Mouse (Mus musculus): Measurements from ENCODE around the gene Aip. TPM values are rescaled to one million over a fixed set of nuclear protein-coding genes. Genes with fewer than 3 reads are reported as not detected.
"Not testable (repeated sequence)": the region's sequence is repeated elsewhere in the genome, so short reads cannot be mapped to it uniquely, and the experiment has no call there.

Aip gene
- total RNA-seq, 2 experiments from 2014 or later, result 118 to 125 TPM

DNA sequence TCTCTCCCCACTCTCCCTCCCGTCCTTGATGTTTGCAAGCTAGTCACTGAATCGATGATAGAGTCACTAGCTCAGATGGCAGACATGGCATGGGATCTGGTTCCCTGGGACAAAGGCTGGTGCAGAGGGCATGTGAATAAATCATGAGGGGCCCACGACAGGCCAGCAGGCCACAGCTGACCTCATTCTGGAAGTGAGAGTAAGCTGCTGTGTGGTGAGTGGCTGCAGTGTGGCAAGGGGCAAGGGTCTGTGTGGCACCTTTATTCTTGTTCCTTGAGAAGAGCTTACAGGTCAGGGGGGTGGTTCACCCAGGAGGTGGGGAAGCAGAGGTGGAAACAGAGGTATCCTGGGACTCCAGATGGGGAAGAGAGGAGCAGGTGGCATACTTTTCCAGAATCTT lies 44.3 kb downstream of the Aip start, which contains the start of gene Cabp2:
Cabp2 (plus strand) TSS at position 185 of the 400 bp plus-strand sequence.
- no peak within 1 kb of the TSS for H3K4me3 ChIP-seq
- intact Hi-C loops (cut with DNase I), result loop anchor here (2.0 to 10.0 kb wide), 2 partner anchors 29 to 127 kb away; partner anchors contain the start of gene Aldh3b3
- no peak for DNase-seq (ENCODE audit: extremely low spot score in 1 of 2, low spot score in 2 of 2)
- H3K27ac ChIP-seq, result no peak within 1 kb of the TSS
- TF ChIP-seq CTCF (IDR thresholded peaks at IDR 0.05), result no peak

DNA sequence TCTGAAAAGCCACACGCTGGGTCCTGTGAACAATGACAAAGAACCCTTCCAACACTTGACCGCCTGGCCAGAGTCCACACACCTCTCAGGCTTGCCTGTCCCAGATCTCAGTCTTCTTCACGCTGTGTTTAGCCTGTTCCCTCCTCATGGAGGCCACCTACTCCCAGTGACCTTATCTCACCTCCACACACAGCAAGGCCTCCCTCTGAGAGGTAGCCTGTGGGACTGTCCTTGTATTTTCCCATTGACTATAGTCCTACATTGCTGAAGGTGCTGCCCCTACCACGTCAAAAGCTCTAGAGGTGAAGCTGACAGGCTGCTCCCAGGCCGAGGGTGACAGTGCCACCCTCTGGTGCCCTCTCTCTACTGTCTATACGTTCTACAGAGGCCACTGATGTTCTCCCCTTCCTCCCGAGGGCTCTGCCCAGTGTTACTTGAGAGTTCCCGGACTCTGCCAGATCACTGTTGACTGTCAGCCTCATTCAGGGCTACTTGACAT lies 45.1 kb downstream of the Aip start:
- no peak overlapping the region for H3K4me3 ChIP-seq
- intact Hi-C loops (cut with DNase I), result loop anchor here (2.0 to 10.0 kb wide), 2 partner anchors 28 to 126 kb away; partner anchors contain the start of gene Aldh3b3
- TF ChIP-seq CTCF (IDR thresholded peaks at IDR 0.05), result no peak
- no peak for DNase-seq (ENCODE audit: extremely low spot score in 1 of 2, low spot score in 2 of 2)
- H3K27ac ChIP-seq, result no peak overlapping the region

DNA sequence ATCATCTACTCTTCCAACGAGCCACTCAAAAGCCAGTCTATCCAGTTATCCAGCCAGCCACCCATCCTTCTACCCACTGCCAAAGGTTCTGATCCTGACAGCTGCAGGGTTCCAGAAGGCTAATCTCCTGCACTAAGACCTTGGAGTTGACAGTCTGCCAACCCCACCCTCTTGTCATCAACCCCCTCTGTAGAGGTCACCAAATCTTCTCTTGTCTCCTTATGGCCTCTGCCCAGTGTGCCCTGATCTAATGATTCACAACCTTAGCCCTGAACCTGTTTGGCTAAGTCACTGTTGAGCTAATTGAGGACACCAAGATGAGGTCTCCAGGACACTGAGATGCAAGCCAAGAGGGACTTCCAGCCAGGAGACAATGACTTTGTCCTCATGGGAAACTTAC lies 46.1 kb downstream of the Aip start:
- intact Hi-C loops (cut with DNase I), result no loop called here
- no peak for DNase-seq (ENCODE audit: extremely low spot score in 1 of 2, low spot score in 2 of 2)
- Histone ChIP-seq H3K4me3 (no peak overlapping the region), H3K27ac (no peak overlapping the region)
- no peak for TF ChIP-seq CTCF (IDR thresholded peaks at IDR 0.05)

DNA sequence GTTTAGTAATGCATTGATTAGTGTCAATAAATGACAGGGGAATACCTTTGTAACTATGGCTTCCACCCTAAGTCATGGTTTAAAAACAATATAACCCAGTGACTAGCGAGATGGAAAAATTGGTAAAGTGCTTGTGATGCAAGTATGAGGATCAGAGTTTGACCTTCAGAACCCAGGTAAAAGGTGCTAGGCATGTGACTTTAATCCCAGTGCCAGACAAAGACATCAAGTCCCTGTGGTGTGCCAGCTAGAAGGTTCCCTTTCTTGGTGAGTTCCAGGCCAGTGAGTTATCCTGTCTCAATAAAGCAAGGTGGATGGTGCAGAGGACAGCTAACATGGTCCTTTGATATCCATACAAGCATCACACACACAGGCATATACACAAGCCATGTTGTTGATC lies 50.1 kb downstream of the Aip start:
- Histone ChIP-seq H3K4me3 (no peak overlapping the region), H3K27ac (no peak overlapping the region)
- intact Hi-C loops (cut with DNase I), result no loop called here
- DNase-seq (ENCODE audit: extremely low spot score in 1 of 2, low spot score in 2 of 2), result no peak
- no peak for TF ChIP-seq CTCF (IDR thresholded peaks at IDR 0.05)

DNA sequence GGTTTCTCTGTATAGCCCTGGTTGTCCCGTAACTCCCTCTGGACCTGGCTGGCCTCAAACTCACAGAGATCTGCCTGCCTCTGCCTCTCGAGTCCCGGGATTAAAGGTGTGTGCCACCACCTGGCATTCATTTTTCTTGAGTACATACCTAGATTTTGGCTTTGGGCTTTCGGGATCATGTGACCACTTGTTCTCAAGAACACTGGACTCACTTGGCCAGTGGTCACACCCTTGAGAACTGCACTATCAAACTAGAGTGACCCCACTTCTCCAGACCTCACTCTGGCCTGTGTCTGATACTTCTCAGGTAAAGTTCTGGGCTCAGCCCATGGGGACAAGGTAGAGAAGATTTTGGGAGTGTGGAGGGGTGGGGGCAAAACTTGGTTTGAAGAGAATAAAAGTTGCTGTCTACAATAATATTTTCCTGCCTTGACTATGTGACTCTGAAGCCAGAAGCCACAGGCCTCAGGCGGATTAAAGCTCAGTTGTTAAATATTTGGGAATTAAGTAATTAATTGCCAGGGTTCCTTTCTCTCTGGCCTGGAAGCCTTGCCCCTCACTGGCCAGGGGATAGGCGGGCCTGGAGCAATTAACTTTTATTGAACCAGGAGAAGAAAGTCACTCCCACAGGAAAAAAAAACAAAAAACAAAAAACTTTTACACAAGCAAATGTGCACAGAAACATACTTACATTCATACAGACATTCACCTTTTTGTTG lies 52.8 kb downstream of the Aip start:
- H3K27ac ChIP-seq, result no peak overlapping the region
- intact Hi-C loops (cut with DNase I), result loop anchor here (2.0 kb wide), 1 partner anchor 14 kb away; the partner anchor contains the start of gene Gstp3
- H3K4me3 ChIP-seq, result no peak overlapping the region
- TF ChIP-seq CTCF (IDR thresholded peaks at IDR 0.05), result no peak
- no peak for DNase-seq (ENCODE audit: extremely low spot score in 1 of 2, low spot score in 2 of 2)

DNA sequence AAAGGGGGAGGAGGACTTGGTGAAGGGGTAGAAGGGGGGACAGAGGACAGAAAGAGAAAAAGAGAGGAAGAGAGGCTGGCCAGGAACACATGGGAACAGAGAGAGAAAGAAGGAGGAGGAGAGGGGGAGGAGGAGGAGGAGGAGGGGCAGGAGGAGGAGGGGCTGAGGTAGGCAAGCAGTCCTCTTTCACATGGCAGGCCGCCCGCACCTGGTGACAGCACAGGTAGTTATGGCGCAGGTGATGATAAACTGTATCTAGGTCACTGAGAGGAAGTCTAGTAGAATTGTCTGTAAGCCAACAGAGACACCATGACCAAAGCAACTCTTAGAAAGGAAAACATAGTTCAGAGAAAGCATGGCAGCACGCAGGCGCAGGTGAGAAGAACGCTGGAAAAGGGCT lies 54.3 kb downstream of the Aip start:
- intact Hi-C loops (cut with DNase I), result no loop called here
- DNase-seq (ENCODE audit: extremely low spot score in 1 of 2, low spot score in 2 of 2), result no peak
- no peak for TF ChIP-seq CTCF (IDR thresholded peaks at IDR 0.05)
- no peak overlapping the region for H3K4me3 ChIP-seq
- H3K27ac ChIP-seq, result no peak overlapping the region

DNA sequence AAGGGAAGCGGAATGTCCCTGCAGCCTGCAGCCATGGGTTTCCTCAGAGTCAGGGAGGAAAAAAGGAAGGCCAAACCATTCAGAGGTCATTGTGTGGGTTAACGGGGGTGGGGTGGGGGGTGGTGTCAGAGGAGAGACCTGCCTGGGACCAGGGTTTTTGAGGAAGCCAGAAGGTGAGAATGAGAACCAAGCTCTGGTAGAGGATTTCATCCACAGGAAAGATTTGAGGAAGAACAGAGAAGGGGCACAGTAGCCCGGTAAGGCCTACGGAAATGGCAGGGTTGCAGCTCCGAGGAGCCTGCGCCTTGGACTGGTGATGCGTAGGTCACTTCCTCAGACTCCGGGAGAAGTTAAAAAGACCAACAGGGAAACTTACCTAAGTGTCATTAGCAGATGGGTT lies 54.9 kb downstream of the Aip start:
- Histone ChIP-seq H3K4me3 (no peak overlapping the region), H3K27ac (no peak overlapping the region)
- intact Hi-C loops (cut with DNase I), result no loop called here
- no peak for TF ChIP-seq CTCF (IDR thresholded peaks at IDR 0.05)
- DNase-seq (ENCODE audit: extremely low spot score in 1 of 2, low spot score in 2 of 2), result no peak

DNA sequence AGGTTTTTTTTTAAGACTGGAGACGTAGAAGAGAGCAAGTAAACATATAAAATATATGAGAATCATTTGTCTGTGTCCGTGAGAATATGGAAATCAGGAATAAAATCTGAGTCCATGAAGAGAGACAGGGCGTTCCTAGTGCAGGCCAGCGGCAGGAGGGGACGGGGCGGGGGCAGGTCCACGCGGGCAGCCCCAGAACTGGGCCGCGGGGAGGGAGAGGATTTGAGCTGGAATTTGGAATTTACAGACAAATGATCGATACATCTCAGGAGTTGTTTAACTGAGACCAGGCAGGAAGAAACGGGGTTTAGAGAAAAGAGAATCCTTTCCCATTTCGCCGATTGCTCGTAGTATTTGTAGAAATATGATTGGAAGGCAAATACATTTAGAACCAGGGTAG lies 55.3 kb downstream of the Aip start:
- Histone ChIP-seq H3K27ac (no peak overlapping the region), H3K4me3 (no peak overlapping the region)
- DNase-seq (ENCODE audit: extremely low spot score in 1 of 2, low spot score in 2 of 2), result no peak
- no peak for TF ChIP-seq CTCF (IDR thresholded peaks at IDR 0.05)
- intact Hi-C loops (cut with DNase I), result no loop called here

DNA sequence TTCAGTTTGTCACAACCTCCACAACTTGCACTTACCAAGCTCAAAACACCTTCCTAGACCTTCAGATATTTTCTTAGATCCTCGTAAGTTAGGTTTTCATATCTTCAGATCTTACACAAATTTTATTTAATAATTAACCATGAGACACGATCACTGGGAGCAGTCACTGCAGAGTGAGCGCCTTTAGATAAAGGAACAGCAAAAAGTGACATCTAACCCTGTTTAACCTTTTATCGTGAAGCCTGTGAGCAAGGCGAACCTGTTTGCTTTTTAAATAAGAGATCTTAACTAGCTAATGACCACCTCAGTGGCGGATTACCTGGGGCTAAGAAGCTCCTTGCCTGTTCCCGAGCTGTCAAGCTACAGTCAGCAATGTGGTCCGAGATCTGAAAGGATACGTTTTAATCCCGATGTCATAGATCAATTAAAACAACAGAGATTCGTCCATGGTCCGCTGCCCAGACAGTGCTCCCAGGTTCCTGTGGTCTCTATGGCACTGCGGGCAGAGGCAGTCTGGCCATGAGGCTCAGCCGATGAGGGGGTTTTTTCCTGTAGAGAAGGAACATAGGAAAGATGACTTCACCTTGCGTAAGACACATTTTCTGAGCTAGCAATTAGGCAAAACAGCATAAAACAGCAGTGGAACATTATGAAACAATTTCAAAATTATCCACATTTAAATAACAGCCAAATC lies 56.8 kb downstream of the Aip start:
- no peak overlapping the region for H3K27ac ChIP-seq
- intact Hi-C loops (cut with DNase I), result no loop called here
- DNase-seq (ENCODE audit: extremely low spot score in 1 of 2, low spot score in 2 of 2), result no peak
- no peak for TF ChIP-seq CTCF (IDR thresholded peaks at IDR 0.05)
- no peak overlapping the region for H3K4me3 ChIP-seq

DNA sequence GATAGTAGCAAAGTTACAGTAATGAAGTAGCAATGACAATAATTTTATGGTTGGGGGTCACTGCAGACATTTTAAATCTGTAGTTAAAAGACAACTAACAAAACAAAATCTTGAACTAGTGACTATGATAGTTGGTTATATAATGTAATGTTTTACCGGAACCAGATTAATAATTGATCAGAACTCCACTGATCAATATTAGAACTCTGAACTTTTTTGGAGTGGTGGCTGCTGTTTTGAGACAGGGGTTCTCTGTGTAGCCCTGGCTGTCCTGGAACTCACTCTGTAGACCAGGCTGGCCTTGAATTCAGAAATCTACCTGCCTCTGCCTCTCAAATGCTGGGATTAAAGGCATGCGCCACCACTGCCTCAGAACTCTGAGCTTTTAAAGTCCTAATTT lies 57.4 kb downstream of the Aip start:
- DNase-seq (ENCODE audit: extremely low spot score in 1 of 2, low spot score in 2 of 2); H3K27ac ChIP-seq; intact Hi-C loops (cut with DNase I); H3K4me3 ChIP-seq: not testable (repeated sequence)

DNA sequence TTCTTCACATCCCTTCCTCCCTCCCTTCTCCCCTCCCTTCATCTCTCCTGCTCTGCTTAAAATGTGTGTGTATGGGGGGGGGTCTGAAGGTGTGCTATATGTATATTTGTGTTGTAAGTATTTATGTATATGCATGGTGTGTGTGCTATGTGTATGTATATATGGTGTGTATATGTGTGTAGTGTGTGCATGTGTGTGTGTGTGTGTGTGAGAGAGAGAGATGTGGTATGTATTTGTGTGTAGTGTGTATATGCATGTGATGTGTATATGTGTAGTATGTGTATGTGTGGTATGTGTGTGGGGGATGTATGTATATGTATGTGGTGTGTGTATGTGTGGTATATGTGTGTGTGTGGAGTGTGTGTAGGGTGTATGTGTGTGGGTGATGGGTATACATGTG lies 58.8 kb downstream of the Aip start:
- no peak for DNase-seq (ENCODE audit: extremely low spot score in 1 of 2, low spot score in 2 of 2)
- no peak for TF ChIP-seq CTCF (IDR thresholded peaks at IDR 0.05)

DNA sequence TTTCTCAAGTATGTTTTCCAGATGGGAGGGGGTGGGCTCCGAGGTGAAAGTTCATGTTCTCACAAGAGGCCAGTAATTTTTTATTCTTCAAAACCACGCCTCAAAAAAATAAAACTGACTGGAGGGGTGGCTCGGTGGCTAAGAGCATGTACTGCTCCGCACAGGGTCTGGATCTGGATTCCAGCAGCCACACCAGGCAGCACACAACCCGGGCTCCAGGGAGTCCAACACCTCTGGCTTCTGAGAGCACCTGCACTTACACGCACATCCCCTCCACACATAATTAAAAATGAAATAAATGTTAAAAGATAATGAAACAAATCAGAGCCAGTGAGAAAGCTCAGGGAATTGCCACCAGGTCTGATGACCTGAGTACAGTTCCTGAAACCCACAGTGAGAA lies 59.4 kb downstream of the Aip start:
- intact Hi-C loops (cut with DNase I), result no loop called here
- no peak overlapping the region for H3K27ac ChIP-seq
- no peak for TF ChIP-seq CTCF (IDR thresholded peaks at IDR 0.05)
- no peak for DNase-seq (ENCODE audit: extremely low spot score in 1 of 2, low spot score in 2 of 2)
- no peak overlapping the region for H3K4me3 ChIP-seq

More for the DNA sequence above, 58.8 kb downstream of the Aip start:
- Histone ChIP-seq H3K27ac (no peak overlapping the region), H3K4me3 (no peak overlapping the region)
- intact Hi-C loops (cut with DNase I), result no loop called here

DNA sequence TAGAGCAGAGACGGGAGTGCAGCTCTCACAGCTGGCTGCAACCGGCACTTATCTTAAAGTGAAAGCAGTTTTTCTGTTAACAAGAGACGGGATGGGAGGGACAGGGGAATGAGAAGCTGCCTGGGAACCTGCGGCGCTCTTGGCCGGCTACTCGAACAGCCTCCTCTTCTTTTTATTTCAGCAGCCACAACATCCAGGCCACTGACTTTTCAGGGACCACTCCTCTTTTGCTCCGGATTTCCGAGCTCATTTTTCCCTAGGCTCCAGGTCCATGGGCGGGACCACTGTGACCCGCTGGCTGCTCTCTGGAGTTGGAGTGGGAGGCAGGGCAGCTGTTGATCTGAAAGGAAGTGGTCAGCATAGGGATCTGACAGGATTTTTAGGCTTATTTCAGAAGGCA lies 61.2 kb downstream of the Aip start:
- H3K27ac ChIP-seq; intact Hi-C loops (cut with DNase I); H3K4me3 ChIP-seq; DNase-seq (ENCODE audit: extremely low spot score in 1 of 2, low spot score in 2 of 2): not testable (repeated sequence)

Other genes starting within 250 kb of the Aip start
- 10 to 100 TPM; 14.9 to 20.1 TPM for gene Tcirg1, start 218.7 kb downstream of the Aip start, total RNA-seq (2021)
- 100 to 1,000 TPM; 129 to 133 TPM for gene Ndufs8, start 213.1 kb downstream of the Aip start, total RNA-seq (2021)
- 1 to 10 TPM; 2.3 to 3.3 TPM for gene Aldh3b1, start 196.1 kb downstream of the Aip start, total RNA-seq (2021)
- gene Unc93b1, start 190.7 kb downstream of the Aip start, total RNA-seq (2021), result 10 to 100 TPM; 12.9 to 16.3 TPM
- under 1 TPM in 1 of 2 experiments, not detected in 1; 0.11 TPM for gene Aldh3b3, start 167.2 kb downstream of the Aip start, total RNA-seq (2021)
- 1 to 10 TPM in 1 of 2 experiments, under 1 TPM in 1; 0.93 to 1.5 TPM for gene Aldh3b2, start 153.5 kb downstream of the Aip start, total RNA-seq (2021)
- 1 to 10 TPM; 3.3 to 4.1 TPM for gene Acy3, start 139.3 kb downstream of the Aip start, total RNA-seq (2021)
- gene Tbx10, start 133.1 kb downstream of the Aip start, total RNA-seq (2021), result not detected
- 10 to 100 TPM in 1 of 2 experiments, 1 to 10 TPM in 1; 8.3 to 10.2 TPM for gene Nudt8, start 125.3 kb downstream of the Aip start, total RNA-seq (2021)
- gene Gm49405, start 125.2 kb downstream of the Aip start, total RNA-seq (2021), result 1 to 10 TPM; 1.8 TPM
- gene Doc2g, start 122.5 kb downstream of the Aip start, total RNA-seq (2021), result 1 to 10 TPM; 4.8 to 5.9 TPM
- gene Ndufv1, start 113.1 kb downstream of the Aip start, total RNA-seq (2021), result 100 to 1,000 TPM; 242 to 257 TPM
- gene Gstp1, start 87.9 kb downstream of the Aip start, total RNA-seq (2021), result 100 to 1,000 TPM; 299 to 324 TPM
- gene Gstp2, start 79.8 kb downstream of the Aip start, total RNA-seq (2021), result 10 to 100 TPM; 39.5 to 52.8 TPM
- gene Gstp3, start 66.3 kb downstream of the Aip start, total RNA-seq (2021), result not detected
- gene Cabp2, start 44.3 kb downstream of the Aip start, total RNA-seq (2021), result not detected
- 10 to 100 TPM; 28.4 to 32.5 TPM for gene Cdk2ap2, start 28.7 kb downstream of the Aip start, total RNA-seq (2021)
- gene Pitpnm1, start 25.9 kb downstream of the Aip start, total RNA-seq (2021), result 100 to 1,000 TPM; 217 to 229 TPM
- gene Gpr152, start 13.9 kb upstream of the Aip start, total RNA-seq (2021), result not detected
- gene Cabp4, start 18.2 kb upstream of the Aip start, total RNA-seq (2021), result under 1 TPM in 1 of 2 experiments, not detected in 1; 0.26 TPM
- 10 to 100 TPM; 72.6 to 82.2 TPM for gene Coro1b, start 22.8 kb upstream of the Aip start, total RNA-seq (2021)
- 1 to 10 TPM; 1.2 to 1.7 TPM for gene Ptprcap, start 27.7 kb upstream of the Aip start, total RNA-seq (2021)
- gene Rps6kb2, start 37.5 kb upstream of the Aip start, total RNA-seq (2021), result 10 to 100 TPM; 34.0 to 46.8 TPM
- gene Carns1, start 49.6 kb upstream of the Aip start, total RNA-seq (2021), result 1 to 10 TPM; 6.9 to 7.3 TPM
- 1 to 10 TPM; 1.4 to 1.5 TPM for gene Tbc1d10c, start 65.4 kb upstream of the Aip start, total RNA-seq (2021)
- gene Ppp1ca, start 66.2 kb upstream of the Aip start, total RNA-seq (2021), result 100 to 1,000 TPM; 293 to 306 TPM
- 10 to 100 TPM in 1 of 2 experiments, 1 to 10 TPM in 1; 8.7 to 10.1 TPM for gene Rad9a, start 75.8 kb upstream of the Aip start, total RNA-seq (2021)
- 1 to 10 TPM; 1.3 to 2.1 TPM for gene Clcf1, start 88.4 kb upstream of the Aip start, total RNA-seq (2021)
- gene AC109138.7, start 88.5 kb upstream of the Aip start, total RNA-seq (2021), result not detected
- 10 to 100 TPM; 15.4 to 17.6 TPM for gene Pold4, start 106.0 kb upstream of the Aip start, total RNA-seq (2021)
- 10 to 100 TPM; 60.9 to 72.6 TPM for gene Ssh3, start 143.3 kb upstream of the Aip start, total RNA-seq (2021)
- 10 to 100 TPM; 68.7 to 75.0 TPM for gene Ankrd13d, start 157.3 kb upstream of the Aip start, total RNA-seq (2021)
- gene Grk2, start 180.4 kb upstream of the Aip start, total RNA-seq (2021), result 100 to 1,000 TPM; 236 to 248 TPM

All from left cerebral cortex, adult 2 months (tissue).